Mouse (Mus musculus) gastrocnemius, postnatal 14 days (tissue): ENCODE measurements at regions not wholly inside any gene's neighbourhood (a gene's known extent, or its start where the extent isn't known, plus 50 kb on each side); places are given as distances from the start of the nearest gene placed in this dataset.

Experiments used
- DNase-seq: peaks from one replicate; pipeline ENCODE4 v3.0.0; 2021; ENCODE audit warnings: mixed read lengths
- intact Hi-C: fragments of 180-260 bp; cut with DNase I; formaldehyde crosslinking; loops from one replicate; pipeline ENCODE4 v1.15.1; 2025; ENCODE audit warnings: low total_unique reads

DNA sequence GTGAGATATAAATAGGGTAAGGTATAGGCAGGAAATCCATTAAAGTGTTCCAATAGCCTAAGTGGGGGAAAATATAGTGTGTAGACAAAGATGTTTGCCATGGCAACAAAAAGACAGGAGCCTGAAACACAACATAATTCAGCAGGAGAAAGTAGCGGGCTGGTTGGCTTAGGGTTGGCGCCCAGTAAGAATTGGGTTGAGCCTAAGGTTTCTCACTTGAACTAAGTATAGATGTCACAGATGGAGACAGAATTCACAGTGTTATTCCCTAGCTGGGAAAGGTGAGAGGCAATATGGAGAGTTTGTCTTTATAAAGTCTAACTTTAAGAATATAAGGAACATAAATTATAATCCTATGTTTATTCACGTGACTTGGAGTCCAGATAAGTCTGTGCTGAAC is 64.8 kb upstream of the Ogfrl1 start:
- intact Hi-C loops = no loop called here
- no peak for DNase-seq

DNA sequence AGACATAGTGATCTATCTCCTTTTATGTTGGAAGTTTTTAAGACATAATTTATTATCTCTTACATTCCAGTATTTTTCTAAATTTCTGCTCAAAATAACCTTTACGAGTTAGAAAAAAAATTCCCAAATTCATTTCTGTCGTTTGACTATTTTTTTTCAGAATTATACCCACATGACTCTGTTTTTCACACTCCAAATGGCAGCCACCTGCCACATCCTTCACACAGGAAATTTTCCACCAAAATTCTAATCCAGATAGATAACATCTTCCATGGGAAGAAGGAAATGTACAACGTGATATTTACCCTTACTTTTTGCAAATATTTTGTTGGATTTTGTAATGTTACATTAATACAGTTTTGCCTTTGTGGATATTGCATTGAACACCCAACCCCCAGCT is 66.5 kb upstream of the Ogfrl1 start:
- DNase-seq = no peak
- intact Hi-C loops = no loop called here

DNA sequence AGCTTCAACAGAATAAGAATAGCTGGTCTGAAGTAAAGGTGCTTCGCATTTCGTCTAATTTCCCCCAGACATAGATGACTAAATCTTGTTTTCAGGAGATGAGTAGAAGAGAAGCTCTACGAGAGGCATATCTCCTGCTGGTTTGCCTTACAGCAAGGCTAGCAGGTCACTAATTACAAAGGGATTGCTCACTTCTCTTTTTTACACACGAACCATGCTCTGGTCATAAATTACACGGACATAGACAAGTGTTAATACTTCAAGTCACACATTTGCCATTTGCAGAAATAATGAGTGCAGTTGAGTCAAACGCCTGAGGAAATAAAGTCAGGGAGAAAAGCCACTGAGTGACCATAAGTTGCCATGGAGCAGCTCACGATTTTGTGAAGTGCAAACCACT is 68.8 kb upstream of the Ogfrl1 start:
- intact Hi-C loops = no loop called here

DNA sequence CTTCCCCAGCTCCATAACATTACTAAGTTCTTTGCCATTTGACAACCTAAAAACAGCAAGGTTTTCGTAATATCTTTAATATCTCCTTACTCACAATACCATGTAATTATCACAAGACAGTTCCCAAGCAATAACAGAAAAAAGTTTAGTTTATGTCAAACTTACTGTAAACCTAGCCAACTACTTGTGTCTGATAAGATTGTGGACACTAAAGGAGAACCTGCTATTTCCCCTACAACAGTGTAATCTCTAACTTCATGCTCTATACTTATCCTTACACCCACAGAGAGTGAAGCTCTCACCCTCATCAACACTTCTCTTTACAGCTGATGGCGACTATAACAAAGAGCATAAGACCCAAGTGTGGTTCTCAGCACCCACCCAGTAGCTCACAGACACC is 69.8 kb upstream of the Ogfrl1 start:
- intact Hi-C loops = no loop called here
- no peak for DNase-seq

More for the DNA sequence above, 68.8 kb upstream of the Ogfrl1 start:
- no peak for DNase-seq

DNA sequence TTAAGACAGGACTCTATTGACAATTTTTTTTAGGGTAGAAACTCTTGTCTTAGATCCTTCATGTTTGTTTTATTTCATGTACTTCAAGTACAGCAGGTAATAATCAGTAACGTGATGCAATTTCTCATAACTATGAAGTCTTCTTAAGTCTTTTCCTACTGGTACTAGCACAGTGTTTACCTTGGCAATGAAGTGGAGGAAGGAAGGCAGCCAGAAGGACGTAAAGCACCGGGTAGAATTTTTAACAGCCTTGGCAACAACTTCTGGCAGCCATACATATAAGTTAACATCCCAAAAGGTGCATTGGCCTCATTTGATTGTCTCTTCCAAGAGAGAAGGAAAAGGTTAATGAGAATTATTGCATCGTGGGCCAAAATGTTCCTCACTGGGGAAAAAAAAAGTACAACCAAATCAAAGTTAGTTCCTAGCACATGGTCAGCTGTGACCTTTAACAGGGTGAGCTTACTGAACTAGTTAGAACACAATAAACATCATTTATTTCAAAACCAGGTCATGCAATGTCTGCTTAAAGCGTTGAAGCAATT is 83.3 kb upstream of the Ogfrl1 start:
- DNase-seq = no peak
- intact Hi-C loops = no loop called here

DNA sequence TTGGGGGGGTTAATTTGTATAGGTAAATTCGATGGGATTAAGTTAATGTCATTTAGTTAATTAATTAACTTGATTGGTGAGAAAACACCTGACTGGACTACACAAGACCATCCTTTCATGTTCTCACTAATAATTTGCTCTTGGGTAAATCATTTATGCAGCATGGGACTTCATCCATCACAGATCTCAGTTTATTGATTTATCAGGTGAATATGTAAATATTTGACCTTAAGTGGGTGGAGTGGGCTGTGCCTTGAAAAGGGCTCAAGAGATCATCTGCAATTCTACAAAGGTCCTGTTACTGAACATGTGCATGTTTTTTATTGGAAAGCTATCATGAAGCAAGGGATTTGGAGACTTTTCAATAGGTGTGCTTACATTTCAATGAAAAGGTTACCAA is 87.0 kb upstream of the Ogfrl1 start:
- intact Hi-C loops = no loop called here
- no peak for DNase-seq

DNA sequence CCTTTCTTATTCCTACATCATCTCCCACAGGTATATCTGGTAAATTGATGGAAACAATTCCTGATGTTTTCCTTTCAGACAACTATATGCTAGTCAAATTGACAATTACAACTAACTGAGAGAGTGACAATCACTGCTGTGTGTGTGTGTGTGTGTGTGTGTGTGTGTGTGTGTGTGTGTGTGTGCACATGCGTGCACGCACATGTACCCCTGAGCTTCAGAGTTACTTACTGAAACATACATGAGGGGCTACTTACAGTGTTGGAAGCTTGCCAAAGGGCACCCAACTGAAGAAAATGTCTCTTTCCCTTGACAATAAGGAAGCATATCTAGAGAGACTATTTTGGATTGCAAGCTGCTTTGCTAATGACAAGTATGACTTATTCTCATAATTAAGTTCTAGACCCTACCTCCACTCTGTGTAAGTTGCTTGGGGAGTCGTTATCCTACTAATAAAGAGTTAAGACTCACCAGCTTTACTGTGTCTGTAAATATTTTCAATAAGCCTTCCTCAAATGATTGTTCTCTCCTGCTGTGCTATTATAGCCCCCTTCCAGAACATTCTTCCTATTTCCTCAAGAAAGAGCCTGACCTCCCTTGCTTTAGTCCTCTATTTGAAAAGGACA is 87.7 kb upstream of the Ogfrl1 start:
- intact Hi-C loops = no loop called here
- DNase-seq = no peak

DNA sequence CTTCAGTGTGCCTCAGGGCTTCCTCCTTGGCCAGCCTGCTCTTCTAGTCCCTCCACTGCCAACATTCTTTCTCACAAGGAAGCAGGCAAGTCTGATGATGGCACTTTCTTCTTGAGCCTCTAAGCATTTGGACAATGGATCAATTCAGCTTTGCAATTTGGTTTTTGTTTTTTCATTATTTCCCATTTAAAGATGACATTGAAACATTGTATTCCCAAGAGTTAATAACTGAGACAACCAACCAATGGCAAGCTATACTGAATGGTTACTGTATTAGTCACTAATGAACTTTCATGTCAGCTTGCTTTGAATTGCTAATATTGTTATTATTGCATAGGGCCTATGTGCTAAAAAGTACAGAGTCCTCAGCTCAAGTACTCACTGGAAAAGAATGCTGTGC is 89.5 kb upstream of the Ogfrl1 start:
- intact Hi-C loops = no loop called here
- DNase-seq = no peak

DNA sequence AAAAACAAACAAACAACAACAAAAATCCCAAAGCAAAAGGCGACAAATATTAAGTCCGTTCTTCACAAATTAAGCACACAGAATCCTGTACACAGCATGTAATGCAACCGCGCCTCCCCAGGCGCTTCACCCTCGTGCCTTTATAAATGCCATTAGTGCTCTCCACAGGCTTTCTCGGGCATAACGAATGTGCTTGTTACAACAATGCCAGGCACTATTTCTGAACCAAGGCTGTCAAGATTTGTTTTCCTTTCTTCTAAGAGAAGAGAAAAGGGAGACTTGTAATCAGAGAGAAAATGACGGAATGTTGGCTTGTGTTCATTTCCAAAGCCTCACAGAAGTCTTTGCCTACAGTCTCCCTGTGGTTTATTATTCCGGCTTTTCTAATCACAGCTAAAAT is 93.1 kb upstream of the Ogfrl1 start:
- intact Hi-C loops = no loop called here
- DNase-seq = no peak

DNA sequence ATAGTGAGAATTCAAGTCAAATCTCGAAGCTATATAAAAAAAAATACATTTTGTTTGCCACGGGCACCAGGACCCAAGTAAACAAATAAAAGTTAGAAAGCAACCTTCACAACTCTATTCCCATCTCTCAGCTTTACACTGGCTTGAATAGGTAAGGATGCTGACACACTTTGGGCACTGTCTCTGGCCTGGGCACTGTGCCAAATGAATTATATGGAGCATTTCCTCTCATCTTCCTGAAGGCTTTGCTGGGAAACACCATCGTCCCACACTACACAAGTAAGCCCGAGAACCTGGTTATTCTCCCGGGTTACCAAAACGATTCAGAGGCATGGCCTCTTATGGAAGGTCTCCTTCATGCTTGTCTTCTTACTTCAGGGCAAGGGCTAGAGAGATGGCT is 93.5 kb upstream of the Ogfrl1 start:
- DNase-seq = no peak
- intact Hi-C loops = no loop called here

DNA sequence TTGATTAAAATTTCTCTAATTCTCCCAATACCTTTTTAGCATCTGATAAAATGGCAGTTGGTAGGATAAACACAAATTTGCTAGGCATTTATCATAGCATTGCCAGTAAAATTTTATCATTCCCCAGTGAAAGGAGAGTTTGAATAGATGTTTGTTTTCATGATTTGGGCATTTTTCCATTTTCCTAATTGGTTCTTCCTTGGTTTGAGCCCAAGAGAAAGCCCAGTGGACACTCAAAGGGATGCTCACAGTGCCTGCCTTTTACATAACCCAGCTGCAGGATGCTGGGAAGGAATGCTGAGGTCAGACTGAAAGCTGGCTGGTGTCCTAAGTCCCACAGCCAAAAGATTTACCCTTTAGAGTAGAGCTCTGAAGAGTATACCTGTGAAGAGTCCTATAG is 95.4 kb upstream of the Ogfrl1 start:
- DNase-seq = no peak
- intact Hi-C loops = no loop called here

DNA sequence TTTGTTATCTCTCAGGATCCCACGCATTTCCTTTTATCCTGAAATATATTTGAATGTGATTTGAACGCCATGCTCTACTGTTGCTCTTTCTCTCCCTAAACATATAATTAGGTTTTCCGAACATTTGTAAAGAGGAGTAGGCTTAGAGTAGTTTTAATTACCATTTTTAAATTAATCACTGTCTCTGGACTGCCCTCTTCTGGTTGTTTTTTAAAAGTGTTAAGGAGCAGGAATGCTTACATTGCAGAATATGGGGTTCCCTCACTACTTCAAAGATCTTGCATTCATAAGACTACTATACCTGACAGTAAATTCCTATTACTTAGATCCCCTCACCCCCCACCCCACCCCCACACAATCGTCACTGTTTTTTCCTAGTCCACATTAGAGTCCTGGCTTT is 97.8 kb upstream of the Ogfrl1 start:
- intact Hi-C loops = no loop called here
- no peak for DNase-seq

DNA sequence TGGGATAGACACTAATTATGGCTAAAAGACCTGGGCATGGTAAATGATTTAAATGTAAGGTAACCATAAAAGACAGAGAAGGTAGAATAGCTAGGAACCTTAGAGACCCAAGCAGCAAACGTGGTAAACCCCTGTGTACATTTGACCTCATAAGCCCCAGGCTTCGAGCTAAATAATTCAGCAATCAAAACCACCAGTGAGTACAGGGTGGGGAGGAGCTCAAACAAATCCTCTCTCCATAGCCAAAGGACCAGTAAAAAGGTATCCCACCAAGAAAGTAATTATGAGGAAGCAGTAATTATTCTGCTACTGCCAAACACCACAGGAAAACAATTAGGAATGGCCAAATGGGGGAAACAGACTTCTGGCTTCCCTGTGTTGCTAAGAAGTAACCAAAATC is 122.5 kb upstream of the Ogfrl1 start:
- no peak for DNase-seq
- intact Hi-C loops = no loop called here

DNA sequence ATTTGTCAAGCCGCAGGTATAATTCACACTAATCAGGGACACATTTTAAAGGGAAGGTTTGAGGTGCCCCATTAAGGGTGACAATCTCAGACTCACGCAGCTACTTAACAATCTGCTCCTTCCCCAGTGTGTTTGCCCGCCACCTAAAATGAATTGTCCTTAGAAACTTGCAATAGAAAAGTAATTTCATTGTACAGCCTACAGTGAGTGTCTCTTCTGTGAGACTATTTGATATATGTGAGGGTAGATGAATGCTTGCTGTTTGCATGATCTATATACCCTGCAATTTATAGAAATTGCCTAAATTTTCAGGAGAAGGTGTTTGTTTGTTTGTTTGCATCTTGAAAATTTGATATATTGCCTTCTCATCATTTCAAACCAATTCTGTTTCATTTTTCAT is 135.1 kb upstream of the Ogfrl1 start:
- DNase-seq = no peak
- intact Hi-C loops = no loop called here

DNA sequence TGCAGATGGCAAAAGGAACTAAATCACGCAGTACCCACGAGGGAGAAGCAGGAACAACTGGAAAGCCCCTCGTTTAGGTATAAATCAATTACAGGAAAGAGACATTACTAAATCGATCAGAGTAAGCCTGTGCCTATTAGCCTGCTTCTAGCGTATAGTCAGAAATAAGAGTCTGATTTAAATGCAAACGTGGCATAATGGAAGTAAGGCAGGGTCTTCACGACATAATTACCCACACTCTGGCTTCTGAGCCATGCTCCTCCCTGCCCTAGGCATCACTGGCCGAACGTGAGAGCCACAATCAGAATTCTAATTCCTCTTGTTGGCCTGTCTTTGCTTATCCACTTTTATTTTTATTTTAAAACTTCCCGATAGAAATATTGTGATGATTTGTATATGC is 139.0 kb upstream of the Ogfrl1 start:
- intact Hi-C loops = no loop called here
- DNase-seq = no peak

DNA sequence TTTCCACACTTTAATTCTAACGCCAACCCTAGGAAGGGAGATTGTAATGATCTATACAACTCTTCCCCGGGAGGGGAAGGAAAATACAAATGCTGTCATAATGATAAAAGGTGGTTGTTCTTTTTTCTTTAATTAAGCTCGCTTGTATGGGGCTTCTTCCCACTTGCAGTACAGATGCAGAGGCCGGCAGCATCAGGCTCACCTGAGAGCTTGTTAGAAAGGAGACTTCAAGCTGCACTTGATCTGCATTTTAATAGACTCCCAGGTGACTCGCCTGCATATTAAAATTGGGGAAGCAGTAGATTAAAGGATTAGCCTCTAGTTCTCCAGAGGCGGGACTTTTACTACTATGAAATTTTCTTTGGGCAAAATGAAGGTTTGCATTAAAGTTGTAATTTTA is 140.8 kb upstream of the Ogfrl1 start:
- intact Hi-C loops = no loop called here
- no peak for DNase-seq

DNA sequence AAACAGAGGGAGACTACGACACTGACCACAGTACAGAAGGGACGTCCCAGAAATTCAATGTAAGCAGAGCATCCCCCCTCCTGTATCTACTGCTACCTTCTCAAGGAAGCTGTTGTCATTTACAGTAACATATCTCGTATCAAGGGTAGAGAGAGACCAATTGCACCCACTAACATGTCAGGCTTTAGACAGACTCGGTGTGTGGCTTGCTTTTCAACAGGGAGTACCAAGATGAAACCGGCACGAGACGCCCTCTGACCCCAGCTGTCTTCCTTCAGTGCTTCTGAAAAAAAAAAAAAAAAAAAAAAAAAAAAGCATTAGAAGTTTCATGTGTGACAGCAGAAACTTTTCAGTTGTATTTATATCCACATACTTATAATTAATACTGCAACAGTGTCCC is 143.0 kb upstream of the Ogfrl1 start:
- DNase-seq = no peak

DNA sequence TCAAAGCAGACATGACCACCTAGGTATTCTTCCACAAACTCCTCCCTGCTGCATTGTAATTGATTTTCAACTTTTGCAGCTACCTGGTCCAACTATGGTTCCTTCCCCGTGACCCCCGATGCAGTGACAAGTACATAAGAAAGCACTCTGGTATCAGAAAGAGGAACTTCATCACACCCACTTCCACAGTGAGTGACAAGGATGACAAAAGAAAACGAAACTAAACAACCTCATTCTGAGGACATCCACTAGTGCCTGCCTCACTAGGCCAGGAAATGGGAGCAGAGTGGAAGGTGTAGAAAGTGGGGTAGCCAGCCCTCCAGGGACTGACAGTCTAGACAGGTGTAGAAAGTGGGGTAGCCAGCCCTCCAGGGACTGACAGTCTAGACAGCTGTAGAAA is 158.2 kb upstream of the Ogfrl1 start:
- intact Hi-C loops = no loop called here
- no peak for DNase-seq

More for the DNA sequence above, 143.0 kb upstream of the Ogfrl1 start:
- intact Hi-C loops = no loop called here

DNA sequence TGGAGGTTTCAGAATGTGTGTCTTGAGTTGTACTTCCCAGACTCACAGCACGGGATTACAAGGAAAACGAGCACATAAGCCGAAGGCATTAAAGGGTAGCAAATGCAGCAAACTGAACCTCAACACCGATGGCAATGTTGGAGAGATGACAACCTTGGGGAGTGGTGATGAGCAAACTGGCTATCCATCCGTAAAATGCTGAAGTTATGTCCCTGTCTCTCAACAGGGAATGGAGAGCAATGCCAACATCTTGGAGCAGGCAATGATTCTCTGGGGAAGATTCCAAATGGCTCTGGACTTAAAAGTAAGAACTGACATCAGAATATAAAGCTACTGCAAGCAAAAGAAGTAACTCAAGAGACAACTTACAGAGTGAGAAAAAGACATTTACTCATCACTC is 170.5 kb upstream of the Ogfrl1 start:
- no peak for DNase-seq
- intact Hi-C loops = no loop called here

DNA sequence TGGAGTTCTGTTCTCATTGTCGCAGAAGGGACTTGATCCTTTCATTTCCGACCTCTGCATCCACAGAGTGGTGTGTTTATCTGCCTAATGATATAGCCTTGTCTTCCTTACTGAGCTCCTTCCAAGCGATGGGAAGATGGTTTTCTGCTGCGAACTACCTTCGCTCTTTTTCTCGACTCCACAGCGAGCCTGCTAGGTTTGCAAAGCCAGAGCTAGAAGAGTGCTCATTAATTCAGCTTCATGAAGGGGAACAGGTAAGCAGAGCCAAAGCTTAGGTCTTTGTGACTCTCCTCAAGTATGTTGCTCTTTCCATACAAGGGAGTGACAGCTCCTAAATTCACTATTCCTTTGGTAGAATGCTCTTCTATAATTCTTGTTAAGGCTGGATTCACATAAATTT is 176.9 kb upstream of the Ogfrl1 start:
- intact Hi-C loops = no loop called here
- DNase-seq = no peak

DNA sequence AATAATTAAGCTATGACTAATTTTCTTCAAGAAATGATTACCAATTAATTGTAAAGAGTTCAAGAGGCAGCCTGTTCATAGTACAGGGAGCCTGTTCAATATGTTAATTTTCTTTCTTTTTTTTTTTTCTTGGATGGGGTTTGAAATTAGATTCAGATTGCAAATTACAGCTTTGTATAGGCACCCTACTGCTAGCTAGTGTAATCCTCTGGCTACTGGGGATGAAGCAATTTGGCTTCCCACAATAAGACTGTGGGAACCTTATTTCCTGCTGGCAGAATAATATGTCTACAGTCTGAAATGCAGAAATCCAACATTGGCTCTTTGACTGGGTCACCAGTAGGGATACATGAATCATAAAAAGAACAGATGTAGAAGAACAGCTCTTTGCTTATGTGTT is 177.4 kb upstream of the Ogfrl1 start:
- DNase-seq = no peak
- intact Hi-C loops = no loop called here

DNA sequence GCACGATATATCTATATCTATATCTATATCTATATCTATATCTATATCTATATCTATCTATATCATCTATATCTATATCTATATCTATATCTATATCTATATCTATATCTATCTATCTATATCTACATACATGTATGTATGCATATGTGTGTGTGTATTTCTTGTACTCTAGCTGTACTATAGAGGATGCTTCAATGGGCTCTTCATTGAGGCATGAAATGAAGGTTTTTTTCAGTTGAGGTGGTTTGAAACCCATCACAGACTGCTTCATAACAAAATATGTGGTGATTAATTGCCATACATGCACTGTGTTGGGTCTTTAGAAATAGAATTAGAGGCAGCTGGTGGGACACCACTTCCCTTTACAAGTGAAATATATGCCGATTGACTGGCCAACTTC is 177.9 kb upstream of the Ogfrl1 start:
- intact Hi-C loops = no loop called here
- DNase-seq = no peak
